Mouse (Mus musculus): ENCODE results near the gene Irf2. TPM values are rescaled to one million over a fixed set of nuclear protein-coding genes. Genes with fewer than 3 reads are reported as not detected.
"Not testable (repeated sequence)": the region's sequence is repeated elsewhere in the genome, so short reads cannot be mapped to it uniquely, and the experiment has no call there.

The Irf2 gene
- polyA plus RNA-seq, 1 experiment from 2014 or later: 6.4 TPM

DNA sequence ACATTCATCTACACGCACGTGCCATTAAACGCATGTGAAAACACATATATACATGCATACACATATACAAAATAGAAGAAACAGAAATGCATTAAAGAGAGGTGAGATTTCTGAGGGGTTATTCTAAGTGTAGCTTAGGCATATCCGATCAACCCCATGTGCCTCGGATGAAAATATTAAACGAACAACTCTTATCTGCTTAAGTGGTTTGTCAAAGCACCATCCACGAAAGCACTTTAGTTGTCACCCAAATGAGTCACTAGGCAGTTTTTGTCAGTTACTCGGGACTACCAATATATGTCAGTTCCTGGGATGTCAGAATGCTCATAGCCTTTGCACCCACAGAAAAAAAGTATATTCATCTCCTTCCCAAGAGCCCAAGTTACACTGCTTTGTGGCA, 21.2 kb upstream of the Irf2 start:
- no peaks in the 10 kb centered on the region for H3K36me3 ChIP-seq (ENCODE audit: control insufficient read depth, insufficient read depth, low read length)
- no peak overlapping the region for H3K27ac ChIP-seq (replicated peaks; ENCODE audit: low read depth, low read length)
- H3K9ac ChIP-seq (replicated peaks; ENCODE audit: low read length): no peak overlapping the region
- H3K4me3 ChIP-seq (replicated peaks; ENCODE audit: low read depth, low read length): no peak overlapping the region
- H3K4me1 ChIP-seq (ENCODE audit: control insufficient read depth, insufficient read depth, low read length): no peaks in the 10 kb centered on the region
- no peaks in the 10 kb centered on the region for H3K27me3 ChIP-seq (ENCODE audit: control insufficient read depth, insufficient read depth, low read length)
- DNase-seq (no peak), ATAC-seq (ENCODE audit: low FRiP score, low TSS enrichment) (no peak)
- 94% methylated on average over 8 of the region's 8 CpGs for WGBS
- H3K4me2 ChIP-seq (ENCODE audit: low read length): no peak overlapping the region
- H3K9me3 ChIP-seq (ENCODE audit: control insufficient read depth, low read length): no peaks in the 10 kb centered on the region

DNA sequence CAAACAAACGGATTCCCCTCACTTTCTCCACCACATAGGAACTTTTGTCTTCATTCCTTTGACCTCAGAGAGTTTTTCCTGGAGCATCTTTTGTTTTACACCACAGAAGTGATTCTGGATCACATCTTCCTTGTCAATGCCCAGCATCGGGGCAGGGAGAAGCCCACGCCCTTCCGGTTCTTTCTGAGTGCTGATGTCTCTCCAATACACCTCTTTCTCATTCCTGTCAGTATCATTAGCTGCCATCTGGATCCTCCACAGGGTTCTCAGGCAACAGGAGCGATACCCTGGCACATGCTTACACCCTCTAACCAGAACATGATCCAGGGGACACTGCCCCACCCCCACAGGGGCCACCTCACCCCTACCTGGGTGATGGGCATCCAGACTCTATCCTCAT, 20.8 kb upstream of the Irf2 start:
- no peak overlapping the region for H3K27ac ChIP-seq (replicated peaks; ENCODE audit: low read depth, low read length)
- H3K4me2 ChIP-seq (ENCODE audit: low read length): no peak overlapping the region
- no peaks in the 10 kb centered on the region for H3K27me3 ChIP-seq (ENCODE audit: control insufficient read depth, insufficient read depth, low read length)
- no peaks in the 10 kb centered on the region for H3K9me3 ChIP-seq (ENCODE audit: control insufficient read depth, low read length)
- no peak overlapping the region for H3K4me3 ChIP-seq (replicated peaks; ENCODE audit: low read depth, low read length)
- no peaks in the 10 kb centered on the region for H3K36me3 ChIP-seq (ENCODE audit: control insufficient read depth, insufficient read depth, low read length)
- DNase-seq (no peak), ATAC-seq (ENCODE audit: low FRiP score, low TSS enrichment) (no peak)
- WGBS: 87% methylated on average over 5 of the region's 5 CpGs
- no peaks in the 10 kb centered on the region for H3K4me1 ChIP-seq (ENCODE audit: control insufficient read depth, insufficient read depth, low read length)
- H3K9ac ChIP-seq (replicated peaks; ENCODE audit: low read length): no peak overlapping the region

DNA sequence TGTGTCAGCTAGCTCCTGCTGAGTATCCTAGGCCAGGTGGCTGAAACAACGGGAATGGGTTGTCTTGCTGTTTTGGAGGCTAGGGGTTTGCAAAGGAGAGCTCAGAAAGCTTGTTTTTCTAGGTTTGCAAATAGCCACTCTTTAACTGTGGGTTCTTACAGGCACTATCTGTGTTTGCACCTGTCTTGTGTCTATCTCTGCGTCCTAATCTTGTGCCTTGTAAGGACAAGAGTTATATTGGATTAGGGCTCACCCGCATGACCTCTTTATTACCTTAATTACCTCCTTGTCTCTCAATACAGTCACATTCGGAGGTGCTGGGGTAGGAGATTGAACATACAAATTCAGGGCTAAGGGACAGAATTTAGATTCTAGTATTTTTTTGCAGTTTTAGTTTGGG, 18.9 kb upstream of the Irf2 start:
- H3K4me1 ChIP-seq (ENCODE audit: control insufficient read depth, insufficient read depth, low read length): no peaks in the 10 kb centered on the region
- ATAC-seq (ENCODE audit: low FRiP score, low TSS enrichment): no peak
- no peaks in the 10 kb centered on the region for H3K27me3 ChIP-seq (ENCODE audit: control insufficient read depth, insufficient read depth, low read length)
- DNase-seq: no peak
- no peaks in the 10 kb centered on the region for H3K36me3 ChIP-seq (ENCODE audit: control insufficient read depth, insufficient read depth, low read length)
- H3K4me3 ChIP-seq (replicated peaks; ENCODE audit: low read depth, low read length): no peak overlapping the region
- WGBS: 74% methylated on average over 4 of the region's 4 CpGs
- H3K9me3 ChIP-seq (ENCODE audit: control insufficient read depth, low read length): no peaks in the 10 kb centered on the region
- no peak overlapping the region for H3K9ac ChIP-seq (replicated peaks; ENCODE audit: low read length)
- H3K4me2 ChIP-seq (ENCODE audit: low read length): no peak overlapping the region
- H3K27ac ChIP-seq (replicated peaks; ENCODE audit: low read depth, low read length): no peak overlapping the region

DNA sequence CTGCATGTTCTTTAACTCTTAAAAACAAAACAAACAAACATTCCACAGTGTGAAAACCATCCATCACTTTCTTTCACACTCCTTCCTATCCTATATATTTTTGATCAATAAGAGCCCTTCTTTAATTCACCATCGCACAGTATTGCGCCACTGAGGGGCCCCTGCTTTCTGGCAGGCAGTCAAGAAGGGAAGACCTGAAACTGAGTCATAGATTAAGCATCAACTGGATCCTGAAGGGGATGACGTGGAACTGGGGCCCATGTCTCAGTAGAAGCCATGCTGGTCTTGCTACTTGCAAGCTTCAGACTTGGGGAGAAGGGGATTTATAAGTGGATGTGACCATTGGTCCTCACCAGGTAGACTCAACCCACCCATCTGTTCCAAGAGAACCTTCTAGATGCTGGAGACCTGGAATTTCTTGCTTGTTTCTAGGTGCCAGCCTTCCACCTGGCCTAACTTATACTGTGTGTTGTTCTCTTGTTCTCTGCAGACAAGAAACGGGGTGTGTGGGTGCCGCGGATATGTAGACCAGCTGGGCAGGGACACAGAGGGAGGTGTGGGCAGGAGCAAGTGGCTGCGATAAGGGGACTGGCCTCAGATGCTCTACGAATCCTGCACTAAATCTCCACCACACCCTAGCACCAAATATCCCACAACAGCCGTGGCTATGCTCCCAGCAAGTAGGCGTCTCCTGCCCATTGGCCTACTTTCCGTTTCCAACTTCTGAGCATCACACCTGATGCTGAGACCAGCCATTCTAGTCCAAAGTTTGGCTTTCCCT, 18.3 kb upstream of the Irf2 start:
- WGBS: 94% methylated on average over 11 of the region's 11 CpGs
- H3K9me3 ChIP-seq (ENCODE audit: control insufficient read depth, low read length): no peaks in the 10 kb centered on the region
- ATAC-seq (ENCODE audit: low FRiP score, low TSS enrichment) (no peak), DNase-seq (no peak)
- H3K4me1 ChIP-seq (ENCODE audit: control insufficient read depth, insufficient read depth, low read length): no peaks in the 10 kb centered on the region
- H3K27ac ChIP-seq (replicated peaks; ENCODE audit: low read depth, low read length): no peak overlapping the region
- no peak overlapping the region for H3K4me3 ChIP-seq (replicated peaks; ENCODE audit: low read depth, low read length)
- H3K27me3 ChIP-seq (ENCODE audit: control insufficient read depth, insufficient read depth, low read length): no peaks in the 10 kb centered on the region
- no peak overlapping the region for H3K9ac ChIP-seq (replicated peaks; ENCODE audit: low read length)
- H3K4me2 ChIP-seq (ENCODE audit: low read length): no peak overlapping the region
- no peaks in the 10 kb centered on the region for H3K36me3 ChIP-seq (ENCODE audit: control insufficient read depth, insufficient read depth, low read length)

DNA sequence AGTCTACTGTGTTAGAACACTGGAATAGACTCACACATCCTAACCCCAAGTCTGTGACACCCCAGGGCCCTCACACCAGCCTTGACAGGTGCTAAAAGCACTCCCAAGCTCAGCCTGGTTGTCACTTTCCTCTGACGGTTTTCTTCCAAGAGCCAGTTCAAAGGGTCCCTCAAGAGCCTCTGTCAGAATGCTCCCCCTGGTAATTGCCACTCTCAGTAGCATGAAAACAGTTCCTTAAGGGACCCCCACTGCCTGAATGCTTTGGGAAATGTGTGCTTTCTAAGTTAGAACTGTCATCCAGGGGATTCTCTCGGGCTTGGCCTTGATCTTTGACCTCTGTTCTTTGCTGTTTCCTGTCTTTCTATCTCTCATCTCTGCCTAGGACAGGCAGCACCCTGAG, 17.0 kb upstream of the Irf2 start:
- H3K36me3 ChIP-seq (ENCODE audit: control insufficient read depth, insufficient read depth, low read length): no peaks in the 10 kb centered on the region
- WGBS: 33% methylated on average over 2 of the region's 2 CpGs
- no peak overlapping the region for H3K4me3 ChIP-seq (replicated peaks; ENCODE audit: low read depth, low read length)
- no peak for ATAC-seq (ENCODE audit: low FRiP score, low TSS enrichment)
- no peak overlapping the region for H3K9ac ChIP-seq (replicated peaks; ENCODE audit: low read length)
- no peaks in the 10 kb centered on the region for H3K4me1 ChIP-seq (ENCODE audit: control insufficient read depth, insufficient read depth, low read length)
- no peak overlapping the region for H3K4me2 ChIP-seq (ENCODE audit: low read length)
- no peak overlapping the region for H3K27ac ChIP-seq (replicated peaks; ENCODE audit: low read depth, low read length)
- no peaks in the 10 kb centered on the region for H3K27me3 ChIP-seq (ENCODE audit: control insufficient read depth, insufficient read depth, low read length)
- DNase-seq: no peak
- no peaks in the 10 kb centered on the region for H3K9me3 ChIP-seq (ENCODE audit: control insufficient read depth, low read length)

DNA sequence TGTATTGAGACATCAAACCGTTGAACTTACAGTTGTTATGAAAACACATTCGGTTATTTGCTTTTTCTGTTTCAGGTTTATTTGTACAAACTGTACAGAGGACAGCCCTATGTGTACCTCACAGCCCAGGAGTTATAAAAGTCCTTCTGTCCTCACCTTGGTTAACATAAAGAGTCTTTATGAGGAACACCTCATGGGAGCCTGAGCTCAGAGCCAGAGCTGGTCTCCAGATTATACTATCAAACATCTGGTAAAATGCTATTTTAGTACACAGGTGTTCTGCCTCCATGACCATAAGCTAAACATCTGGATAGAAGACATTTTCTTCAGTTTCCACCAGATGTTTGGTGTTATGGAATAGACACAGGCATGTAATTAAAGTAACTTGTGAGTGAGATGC, 13.1 kb upstream of the Irf2 start:
- WGBS: 95% methylated on average over 2 of the region's 2 CpGs
- H3K9me3 ChIP-seq (ENCODE audit: control insufficient read depth, low read length): no peaks in the 10 kb centered on the region
- DNase-seq: no peak
- no peak overlapping the region for H3K9ac ChIP-seq (replicated peaks; ENCODE audit: low read length)
- no peak overlapping the region for H3K4me2 ChIP-seq (ENCODE audit: low read length)
- H3K27me3 ChIP-seq (ENCODE audit: control insufficient read depth, insufficient read depth, low read length): no peaks in the 10 kb centered on the region
- H3K4me3 ChIP-seq (replicated peaks; ENCODE audit: low read depth, low read length): no peak overlapping the region
- no peaks in the 10 kb centered on the region for H3K4me1 ChIP-seq (ENCODE audit: control insufficient read depth, insufficient read depth, low read length)
- ATAC-seq (ENCODE audit: low FRiP score, low TSS enrichment): no peak
- no peak overlapping the region for H3K27ac ChIP-seq (replicated peaks; ENCODE audit: low read depth, low read length)
- no peaks in the 10 kb centered on the region for H3K36me3 ChIP-seq (ENCODE audit: control insufficient read depth, insufficient read depth, low read length)

DNA sequence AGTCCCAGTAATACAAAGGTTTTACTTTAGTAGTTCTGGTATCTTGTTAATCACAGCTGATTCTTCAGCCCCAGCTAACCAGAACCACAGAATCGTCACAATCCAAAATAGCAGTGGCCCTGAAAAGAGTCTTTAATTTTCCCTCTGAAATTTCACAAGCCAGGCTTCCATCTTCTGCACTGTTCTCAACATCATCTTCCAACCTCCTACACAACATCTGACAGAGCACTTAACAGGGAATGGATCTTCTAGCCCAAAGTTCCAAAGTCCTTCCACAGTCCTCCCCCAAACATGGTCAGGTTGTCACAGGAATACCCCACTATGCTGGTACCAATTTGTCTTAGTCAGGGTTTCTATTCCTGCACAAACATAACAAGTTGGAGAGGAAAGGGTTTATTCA, 9.9 kb upstream of the Irf2 start:
- not testable (repeated sequence) for H3K27me3 ChIP-seq (ENCODE audit: control insufficient read depth, insufficient read depth, low read length); H3K9me3 ChIP-seq (ENCODE audit: control insufficient read depth, low read length); H3K4me3 ChIP-seq (replicated peaks; ENCODE audit: low read depth, low read length); ATAC-seq (ENCODE audit: low FRiP score, low TSS enrichment); H3K9ac ChIP-seq (replicated peaks; ENCODE audit: low read length); H3K36me3 ChIP-seq (ENCODE audit: control insufficient read depth, insufficient read depth, low read length); DNase-seq; H3K4me2 ChIP-seq (ENCODE audit: low read length); H3K27ac ChIP-seq (replicated peaks; ENCODE audit: low read depth, low read length); H3K4me1 ChIP-seq (ENCODE audit: control insufficient read depth, insufficient read depth, low read length)
- WGBS: 82% methylated on average over 1 of the region's 1 CpGs

DNA sequence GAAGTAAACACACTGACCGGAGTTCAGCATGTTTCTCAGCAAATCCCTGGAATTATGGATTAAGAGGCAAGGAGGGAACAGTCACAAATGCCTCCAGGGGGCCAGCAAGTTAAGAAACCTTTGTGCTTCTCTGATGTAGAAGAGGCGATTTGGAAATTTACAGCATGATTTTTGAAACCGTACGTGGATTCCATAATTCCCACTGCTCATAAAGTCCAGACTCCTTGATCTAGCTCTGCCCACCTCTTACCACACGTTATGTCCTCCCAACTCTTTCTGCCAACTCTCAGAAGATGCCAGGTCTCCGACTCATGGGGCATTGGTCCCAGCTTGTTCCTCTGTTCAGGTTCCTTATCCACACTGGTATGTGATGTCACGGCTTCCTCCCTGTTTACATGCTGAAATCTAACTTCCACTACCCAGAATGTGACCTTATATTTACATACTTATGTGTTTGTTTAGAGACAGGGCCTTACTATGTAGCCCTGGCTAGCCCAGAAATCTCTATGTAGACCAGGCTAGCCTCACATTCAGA, 7.1 kb upstream of the Irf2 start:
- no peak overlapping the region for H3K4me3 ChIP-seq (replicated peaks; ENCODE audit: low read depth, low read length)
- no peak overlapping the region for H3K27ac ChIP-seq (replicated peaks; ENCODE audit: low read depth, low read length)
- H3K4me1 ChIP-seq (ENCODE audit: control insufficient read depth, insufficient read depth, low read length): no peaks in the 10 kb centered on the region
- no peaks in the 10 kb centered on the region for H3K27me3 ChIP-seq (ENCODE audit: control insufficient read depth, insufficient read depth, low read length)
- H3K9me3 ChIP-seq (ENCODE audit: control insufficient read depth, low read length): no peaks in the 10 kb centered on the region
- H3K9ac ChIP-seq (replicated peaks; ENCODE audit: low read length): no peak overlapping the region
- ATAC-seq (ENCODE audit: low FRiP score, low TSS enrichment) (no peak), DNase-seq (no peak)
- 88% methylated on average over 7 of the region's 7 CpGs for WGBS
- no peaks in the 10 kb centered on the region for H3K36me3 ChIP-seq (ENCODE audit: control insufficient read depth, insufficient read depth, low read length)
- H3K4me2 ChIP-seq (ENCODE audit: low read length): no peak overlapping the region

DNA sequence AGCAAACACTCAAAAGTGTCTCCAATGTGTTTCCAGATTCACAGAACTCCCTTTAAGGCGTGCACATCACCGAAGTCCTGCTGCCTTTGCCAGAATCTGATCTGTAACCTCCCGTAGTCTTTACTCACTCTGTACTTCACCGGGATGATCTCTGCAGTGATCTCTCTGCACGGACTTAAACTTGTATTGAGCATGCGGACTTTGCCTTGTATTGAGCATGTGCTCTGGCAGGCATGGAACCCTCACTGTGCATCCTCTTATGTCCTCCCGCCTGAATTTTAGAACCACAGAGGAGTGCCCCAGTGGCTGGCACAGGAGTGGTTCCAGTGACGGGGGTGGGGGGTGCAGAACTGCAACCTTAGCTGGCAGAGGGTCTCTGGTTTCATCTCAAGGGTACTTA, 5.9 kb upstream of the Irf2 start:
- H3K27me3 ChIP-seq (ENCODE audit: control insufficient read depth, insufficient read depth, low read length): no peaks in the 10 kb centered on the region
- no peak overlapping the region for H3K4me2 ChIP-seq (ENCODE audit: low read length)
- H3K27ac ChIP-seq (replicated peaks; ENCODE audit: low read depth, low read length): no peak overlapping the region
- no peaks in the 10 kb centered on the region for H3K4me1 ChIP-seq (ENCODE audit: control insufficient read depth, insufficient read depth, low read length)
- no peak overlapping the region for H3K4me3 ChIP-seq (replicated peaks; ENCODE audit: low read depth, low read length)
- no peak overlapping the region for H3K9ac ChIP-seq (replicated peaks; ENCODE audit: low read length)
- WGBS: 81% methylated on average over 8 of the region's 8 CpGs
- ATAC-seq (ENCODE audit: low FRiP score, low TSS enrichment) (no peak), DNase-seq (no peak)
- H3K36me3 ChIP-seq (ENCODE audit: control insufficient read depth, insufficient read depth, low read length): no peaks in the 10 kb centered on the region
- no peaks in the 10 kb centered on the region for H3K9me3 ChIP-seq (ENCODE audit: control insufficient read depth, low read length)

All from midbrain, embryonic 14.5 days (tissue).